Mouse (Mus musculus) left cerebral cortex, postnatal 4 days (tissue): ENCODE data around the gene Abcb9. TPM values are rescaled to one million over a fixed set of nuclear protein-coding genes. Genes with fewer than 3 reads are reported as not detected.

Experiments used
- DNase-seq: peaks from one replicate; pipeline ENCODE4 v3.0.0-alpha.2; 2022
- intact Hi-C: fragments of 180-260 bp; cut with DNase I; formaldehyde crosslinking; loops from one replicate; pipeline ENCODE4 v1.15.1; 2025
- total RNA-seq, 2 experiments: library from RNA; stranded (reverse); gene quantifications; 2 replicates each; pipeline ENCODE4 v1.2.3; 2021

Gene Abcb9
- total RNA-seq, 2 experiments from 2014 or later = 26.5 to 28.8 TPM

- no peak for DNase-seq
- intact Hi-C loops = no loop called here
Measured at GRCm38 (mm10) chr5:124015727-124016126, 79.9 kb downstream of the Abcb9 start.

GRCm38 (mm10) chr5:124014791-124015251 lies 80.8 kb downstream of the Abcb9 start:
- peak; percentile 26 for DNase-seq
- intact Hi-C loops = no loop called here

GRCm38 (mm10) chr5:124014180-124014579 lies 81.4 kb downstream of the Abcb9 start:
- intact Hi-C loops = no loop called here
- no peak for DNase-seq

GRCm38 (mm10) chr5:124013747-124014146 lies 81.9 kb downstream of the Abcb9 start:
- intact Hi-C loops = no loop called here

GRCm38 (mm10) chr5:124012885-124013284 lies 82.7 kb downstream of the Abcb9 start:
- intact Hi-C loops = no loop called here
- DNase-seq = no peak

More at GRCm38 (mm10) chr5:124013747-124014146, 81.9 kb downstream of the Abcb9 start:
- DNase-seq = no peak

DNA sequence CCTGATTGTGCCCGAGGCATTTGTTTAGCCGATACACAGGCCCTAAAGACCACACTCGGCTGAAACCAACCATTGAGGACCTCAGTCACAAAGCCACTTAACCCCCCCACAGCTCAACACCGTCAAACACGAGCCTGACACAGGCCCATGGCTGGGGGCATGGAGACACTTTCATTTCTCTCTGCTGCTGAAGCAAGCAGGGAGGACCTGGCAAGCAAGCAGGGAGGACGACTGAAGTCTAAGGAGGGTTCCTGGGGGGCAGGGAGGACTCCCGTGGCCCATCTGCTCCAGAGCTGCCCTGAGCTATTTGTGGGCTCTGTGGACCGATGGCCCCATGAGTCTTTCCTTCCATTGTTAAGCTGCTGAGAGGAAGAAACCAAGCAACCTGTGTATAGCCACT lies 83.7 kb downstream of the Abcb9 start:
- intact Hi-C loops = no loop called here
- no peak for DNase-seq

Other genes with a start within 250 kb of the Abcb9 start
- not detected for gene Hcar2, start 230.3 kb downstream of the Abcb9 start, total RNA-seq
- gene Hcar1, start 215.8 kb downstream of the Abcb9 start, total RNA-seq = 1 to 10 TPM in 1 of 2 experiments, under 1 TPM in 1; 0.54 to 1.1 TPM
- gene Denr, start 188.6 kb downstream of the Abcb9 start, total RNA-seq = 10 to 100 TPM; 69.6 to 75.8 TPM
- 1 to 10 TPM; 1.2 to 1.3 TPM for gene Gm43518, start 168.4 kb downstream of the Abcb9 start, total RNA-seq
- gene Ccdc62, start 165.1 kb downstream of the Abcb9 start, total RNA-seq = 1 to 10 TPM; 1.9 to 4.8 TPM
- gene Hip1r, start 122.2 kb downstream of the Abcb9 start, total RNA-seq = 10 to 100 TPM; 83.2 to 84.8 TPM
- gene Vps37b, start 63.5 kb downstream of the Abcb9 start, total RNA-seq = 10 to 100 TPM; 46.2 to 49.9 TPM
- gene Ogfod2, start 16.5 kb upstream of the Abcb9 start, total RNA-seq = 10 to 100 TPM; 32.5 to 34.1 TPM
- gene Arl6ip4, start 20.3 kb upstream of the Abcb9 start, total RNA-seq = 10 to 100 TPM; 58.1 to 59.9 TPM
- gene Pitpnm2, start 154.0 kb upstream of the Abcb9 start, total RNA-seq = 100 to 1,000 TPM; 146 to 151 TPM
- 10 to 100 TPM; 17.9 to 26.7 TPM for gene Mphosph9, start 232.2 kb upstream of the Abcb9 start, total RNA-seq
- 10 to 100 TPM in 1 of 2 experiments, 1 to 10 TPM in 1; 8.6 to 11.1 TPM for gene 2810006K23Rik, start 232.3 kb upstream of the Abcb9 start, total RNA-seq